Comparison of ENCODE assay signal across 8 mouse cellular contexts in genomic region chr1:87264134-87265006, GRCm38 (mm10). TPM values are rescaled to one million over a fixed set of nuclear protein-coding genes. Genes with fewer than 3 reads are reported as not detected.
DNase-seq lines count a peak whose midpoint lies in the region; ATAC-seq lines count a peak whose summit lies in the region.

Efhd1 (plus strand) TSS chr1:87264363.

- peaks cover 12% of the 10 kb centered on the region for H3K4me1 ChIP-seq in embryonic facial prominence, embryonic 14.5 days (ENCODE audit: control insufficient read depth, insufficient read depth, low read length)

- H3K36me3 ChIP-seq in embryonic facial prominence, embryonic 14.5 days (ENCODE audit: control insufficient read depth, insufficient read depth, low read length), result no peaks in the 10 kb centered on the region

- intact Hi-C loops in heart, postnatal 36 days (cut with DNase I), result no loop called here

- H3K4me2 ChIP-seq in embryonic facial prominence, embryonic 14.5 days (ENCODE audit: low read depth, low read length), result peak within 1 kb of the TSS; percentile 98

- peak; percentile 64 for ATAC-seq in embryonic facial prominence, embryonic 14.5 days (ENCODE audit: low read depth)
- ATAC-seq in megakaryocyte-erythroid progenitor cell, adult 5-6 weeks (replicated peaks; ENCODE audit: low FRiP score, low TSS enrichment, poor library complexity, severe bottlenecking), result peak; percentile 50; the same call in 1 of the 2 replicates

- H3K9me3 ChIP-seq in embryonic facial prominence, embryonic 14.5 days (ENCODE audit: control insufficient read depth, low read length), result no peaks in the 10 kb centered on the region

- peak within 1 kb of the TSS; percentile 54 for H3K4me3 ChIP-seq in embryonic facial prominence, embryonic 14.5 days (ENCODE audit: low read depth, low read length)

- peaks cover 68% of the 10 kb centered on the region for H3K27me3 ChIP-seq in embryonic facial prominence, embryonic 14.5 days (replicated peaks; ENCODE audit: control insufficient read depth, insufficient read depth, low read length)

- peak; percentile 92 for DNase-seq in heart, adult 11 months
- DNase-seq in heart, adult 9 months (ENCODE audit: low spot score in 2 of 2), result no peak
- DNase-seq in Muller cell, postnatal 12 days (ENCODE audit: inconsistent ontology term), result peak; percentile 77
- no peak for DNase-seq in embryonic facial prominence, embryonic 14.5 days (ENCODE audit: low spot score)
- peak; percentile 20 to 25 for DNase-seq in heart, postnatal 36 days
- peak; percentile 68 to 76 for DNase-seq in kidney, postnatal 4 days
- DNase-seq in urinary bladder, postnatal 36 days (ENCODE audit: low spot score in 2 of 2), result peak; percentile 5 to 31

- WGBS in embryonic facial prominence, embryonic 14.5 days, result 0% methylated on average over 55 of the region's 70 CpGs

- H3K27ac ChIP-seq in embryonic facial prominence, embryonic 14.5 days (replicated peaks; ENCODE audit: low read depth, low read length), result no peak within 1 kb of the TSS

- peak within 1 kb of the TSS; percentile 61 for H3K9ac ChIP-seq in embryonic facial prominence, embryonic 14.5 days (ENCODE audit: low read depth, low read length)

RNA-seq across cellular contexts. Expression of gene Efhd1, which starts in this region (rescaled TPM):
- 4.3 and 6.4 TPM in 2 replicates for polyA plus RNA-seq in embryonic facial prominence, embryonic 14.5 days (2014; fragmentation: Nextera tagmentation; extraction: Ambion mirVana)
- total RNA-seq in heart, postnatal 36 days (2021), result 1 to 10 TPM; 2.5 to 3.7 TPM
- not detected in 2 replicates for total RNA-seq in megakaryocyte-erythroid progenitor cell, adult 5-6 weeks (2014; fragmentation: Nextera tagmentation)
- not detected in 2 replicates for total RNA-seq in megakaryocyte-erythroid progenitor cell, adult 5-6 weeks (2017)

Comparison
In these comparisons a context has a peak if more than half of its experiments do, and no peak if none do; other contexts are left out.
1. DNase-seq: peak in heart, adult 11 months (single experiment), Muller cell, postnatal 12 days (single experiment), heart, postnatal 36 days (2 of 2), kidney, postnatal 4 days (2 of 2) and urinary bladder, postnatal 36 days (2 of 2); none in heart, adult 9 months (0 of 2) and embryonic facial prominence, embryonic 14.5 days (single experiment).
2. Peak in ATAC-seq in megakaryocyte-erythroid progenitor cell, adult 5-6 weeks; RNA of the gene not detected or under 1 TPM.